Mouse (Mus musculus) NIH3T3 (cell line): ENCODE measurements at regions not wholly inside any gene's neighbourhood (a gene's known extent, or its start where the extent isn't known, plus 50 kb on each side); places are given as distances from the start of the nearest gene placed in this dataset.

Source experiments
- DNase-seq: peaks from one replicate; pipeline ENCODE4 v3.0.0-alpha.2; 2012; ENCODE audit warnings: low read depth

- peak; percentile 80 for DNase-seq
These were observed 464.2 kb upstream of the Marcks start for GRCm38 (mm10) chr10:37602936-37603335.

GRCm38 (mm10) chr10:37589889-37590288 is 451.2 kb upstream of the Marcks start:
- peak; percentile 28 for DNase-seq

DNA sequence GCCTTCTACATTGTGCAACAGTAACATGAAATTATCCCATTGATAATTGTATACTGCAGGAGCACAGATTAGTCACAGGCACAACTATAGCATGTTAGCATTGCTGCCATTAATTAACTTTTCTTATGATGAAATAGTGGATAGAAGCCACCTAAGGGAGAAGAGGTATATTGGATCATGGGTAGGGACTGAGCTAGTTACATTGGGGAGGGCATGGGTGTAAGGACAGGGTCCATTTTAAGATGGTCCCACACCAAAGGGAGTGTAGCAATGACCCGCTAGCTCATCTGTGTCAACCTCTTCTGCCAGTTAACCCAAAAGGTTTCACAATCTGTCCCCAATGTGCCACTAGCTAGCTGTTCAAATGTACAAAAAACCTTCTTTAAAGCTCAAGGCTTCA is 450.3 kb upstream of the Marcks start:
- DNase-seq, result no peak

GRCm38 (mm10) chr10:37571171-37571570 is 432.5 kb upstream of the Marcks start:
- DNase-seq, result peak; percentile 80

DNA sequence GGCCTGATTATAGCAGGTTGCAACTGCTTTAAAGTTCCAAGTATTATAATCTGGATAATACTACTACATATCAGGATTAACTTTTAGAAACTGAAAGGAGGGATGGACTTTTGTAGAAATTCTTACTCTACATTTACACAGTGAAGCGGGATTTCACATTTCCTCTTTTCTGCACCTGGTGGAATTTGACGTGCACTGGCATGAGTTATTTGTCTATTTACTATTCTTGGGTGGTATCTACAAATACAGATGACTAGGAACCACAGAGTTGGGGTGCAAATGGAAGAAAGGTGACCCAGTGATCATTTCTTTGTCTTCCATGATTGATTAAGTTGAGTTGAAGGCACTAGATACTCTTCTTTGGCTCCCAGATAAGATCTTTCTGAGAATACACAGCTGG is 423.0 kb upstream of the Marcks start:
- no peak for DNase-seq

DNA sequence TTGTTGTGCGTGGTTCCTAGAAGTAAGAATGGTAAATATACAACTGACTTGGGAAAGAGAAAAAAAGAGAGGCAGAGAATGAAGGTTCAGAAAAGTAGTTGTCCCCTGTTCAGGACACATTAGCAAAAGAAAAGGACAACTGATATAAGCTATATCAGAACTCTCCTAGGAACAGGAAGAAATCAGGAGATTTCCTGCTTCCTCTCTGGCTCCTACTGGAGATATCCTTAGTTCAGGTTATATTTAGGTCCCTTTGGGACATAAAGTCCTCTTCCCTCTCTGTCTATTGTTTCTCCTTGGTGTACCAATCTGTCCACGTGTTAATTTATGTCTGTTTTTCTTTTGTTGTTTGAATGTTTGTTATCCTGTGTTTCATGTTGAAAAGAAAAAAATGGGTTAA is 410.7 kb upstream of the Marcks start:
- no peak for DNase-seq

- peak; percentile 26 for DNase-seq
These were observed 402.0 kb upstream of the Marcks start for GRCm38 (mm10) chr10:37540703-37541102.

- peak; percentile 24 for DNase-seq
These were observed 367.4 kb upstream of the Marcks start for GRCm38 (mm10) chr10:37505966-37506615.

DNA sequence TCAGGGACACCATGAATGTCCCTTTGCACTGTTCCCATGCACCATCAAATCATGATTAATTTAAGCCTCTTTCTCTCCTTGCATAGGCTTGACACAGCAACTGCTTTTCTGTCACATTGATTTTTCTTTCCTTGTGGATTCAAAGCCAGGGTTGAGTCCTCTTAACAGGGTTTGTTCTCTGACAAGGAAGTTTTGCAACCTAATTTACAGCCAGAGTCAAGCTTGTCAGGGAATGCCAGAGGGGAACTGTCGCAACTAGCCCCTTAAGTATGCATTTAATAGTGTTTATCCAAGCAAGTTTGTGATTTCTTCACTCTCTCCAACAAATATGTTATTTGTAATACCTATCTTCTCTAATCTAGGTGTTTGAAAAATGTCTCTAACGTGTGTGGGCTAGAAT is 365.7 kb upstream of the Marcks start:
- DNase-seq, result peak; percentile 84

- DNase-seq, result no peak
These were observed 363.8 kb upstream of the Marcks start for GRCm38 (mm10) chr10:37502505-37502904.

GRCm38 (mm10) chr10:37501043-37501442 is 362.3 kb upstream of the Marcks start:
- no peak for DNase-seq

GRCm38 (mm10) chr10:37495467-37495866 is 356.7 kb upstream of the Marcks start:
- peak; percentile 82 for DNase-seq

DNA sequence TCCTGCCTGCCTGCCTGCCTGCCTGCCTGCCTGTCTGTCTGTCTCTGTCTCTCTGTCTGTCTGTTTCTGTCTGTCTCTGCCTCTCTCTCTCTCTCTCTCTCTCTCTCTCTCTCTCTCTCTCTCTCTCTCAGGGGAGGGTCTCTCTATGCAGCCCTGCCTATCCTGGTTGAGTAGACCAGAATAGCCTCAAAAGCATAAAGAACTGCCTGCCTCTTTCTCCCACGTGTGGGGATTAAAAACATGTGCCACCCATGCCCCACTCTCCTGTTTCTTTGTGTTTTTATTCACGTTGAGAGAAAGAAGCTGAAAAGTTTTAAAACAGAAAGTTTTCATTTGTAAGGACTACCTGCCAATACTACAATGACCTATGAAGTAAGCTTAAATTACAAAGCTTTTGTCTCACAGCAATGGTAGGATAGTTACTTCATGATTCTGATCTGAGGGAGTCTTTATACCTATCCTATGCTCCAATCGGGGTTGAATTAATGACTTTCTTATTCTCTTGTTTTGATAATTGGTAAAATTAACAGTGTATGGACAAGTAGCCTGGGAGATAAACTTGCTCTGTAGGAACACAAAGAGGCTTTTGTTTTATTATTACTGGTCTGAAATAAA is 355.9 kb upstream of the Marcks start:
- no peak for DNase-seq

DNA sequence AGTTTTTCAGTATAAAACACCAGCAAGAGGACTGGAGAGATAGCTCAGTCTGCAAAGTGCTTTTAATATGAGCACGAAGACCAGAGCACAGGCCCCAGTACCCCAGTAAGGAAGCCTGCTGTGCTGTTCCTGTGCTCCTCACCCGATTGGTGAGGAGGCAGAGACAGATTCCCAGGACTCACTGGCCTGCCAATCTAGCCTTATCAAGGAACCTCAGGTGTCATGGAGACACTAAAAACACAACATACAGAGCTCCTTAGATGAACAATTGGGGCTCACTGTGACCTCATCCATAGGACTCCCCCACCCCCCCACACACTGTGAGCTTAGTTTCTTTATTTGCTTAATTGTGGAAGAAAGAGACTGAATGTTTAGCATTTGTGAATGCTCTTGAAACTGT is 355.4 kb upstream of the Marcks start:
- DNase-seq, result no peak

DNA sequence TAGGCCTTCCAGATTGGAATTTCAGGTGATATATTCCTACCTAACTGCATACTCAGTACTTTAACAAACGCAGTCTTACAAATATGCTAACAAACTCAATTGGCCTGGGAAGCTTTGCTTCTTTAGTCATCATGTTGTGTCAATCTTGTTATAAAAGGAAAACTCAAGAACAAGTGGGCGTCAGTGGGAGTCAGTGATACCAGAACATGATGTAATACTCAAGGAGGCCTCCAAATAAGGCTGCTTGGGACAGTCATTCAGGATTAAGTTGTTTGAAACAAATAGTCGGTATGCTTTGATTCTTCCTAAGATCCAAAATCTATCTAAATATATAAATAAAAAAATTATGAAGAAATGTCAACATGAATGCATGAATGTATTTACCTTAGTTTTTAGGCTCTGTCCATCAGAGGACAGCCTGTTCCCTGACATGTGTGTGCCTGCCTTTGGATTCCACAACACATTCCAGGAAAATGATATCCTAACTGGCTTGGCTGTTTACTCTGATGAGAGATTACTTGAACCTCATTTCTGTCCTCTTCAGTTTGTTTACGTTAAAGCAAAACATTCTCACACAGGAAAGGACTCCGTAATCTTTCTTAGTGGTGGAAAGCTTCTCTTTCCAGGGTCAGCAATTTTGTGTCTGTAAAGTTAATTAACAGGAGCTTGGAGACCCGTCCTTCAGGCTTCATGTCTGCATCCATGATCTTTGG is 345.7 kb upstream of the Marcks start:
- peak; percentile 30 for DNase-seq

DNA sequence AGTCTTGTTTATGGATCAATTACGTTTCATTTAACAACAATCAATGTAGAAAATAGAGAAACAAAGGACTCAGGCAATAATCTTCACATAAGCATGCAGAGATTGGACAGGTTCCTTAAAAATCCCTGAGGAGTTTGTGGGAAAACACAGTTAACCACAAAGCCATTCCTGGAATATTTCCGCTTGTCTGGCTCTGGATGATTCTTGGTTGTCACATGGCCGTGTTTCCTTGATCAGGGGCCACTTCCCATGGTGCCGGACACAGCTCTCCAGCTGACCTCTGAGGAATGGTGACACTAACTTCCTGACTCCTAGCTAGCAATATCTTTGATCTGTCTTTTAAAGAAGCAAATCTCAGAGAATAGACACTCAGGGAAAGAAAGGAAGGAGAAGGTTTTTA is 344.8 kb upstream of the Marcks start:
- peak; percentile 78 for DNase-seq

DNA sequence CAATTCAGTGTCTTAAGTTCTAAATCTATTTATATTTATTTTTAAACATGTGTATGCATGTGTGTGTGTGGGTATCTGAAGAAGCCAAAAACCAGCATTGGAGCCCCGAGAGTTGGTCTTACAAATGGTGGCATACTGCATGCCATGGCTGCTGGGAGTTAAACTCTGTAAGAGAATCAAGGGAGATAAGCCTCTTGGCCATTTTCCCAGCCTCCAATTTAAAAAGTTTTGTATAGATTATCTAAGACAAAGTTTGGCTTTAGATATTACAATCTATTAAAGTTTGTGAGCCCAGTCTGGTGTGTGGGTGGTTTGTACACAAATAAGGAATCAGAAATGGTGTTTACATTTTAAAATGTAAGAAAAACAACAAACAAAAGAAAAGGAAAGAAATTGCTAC is 343.2 kb upstream of the Marcks start:
- DNase-seq, result peak; percentile 51

DNA sequence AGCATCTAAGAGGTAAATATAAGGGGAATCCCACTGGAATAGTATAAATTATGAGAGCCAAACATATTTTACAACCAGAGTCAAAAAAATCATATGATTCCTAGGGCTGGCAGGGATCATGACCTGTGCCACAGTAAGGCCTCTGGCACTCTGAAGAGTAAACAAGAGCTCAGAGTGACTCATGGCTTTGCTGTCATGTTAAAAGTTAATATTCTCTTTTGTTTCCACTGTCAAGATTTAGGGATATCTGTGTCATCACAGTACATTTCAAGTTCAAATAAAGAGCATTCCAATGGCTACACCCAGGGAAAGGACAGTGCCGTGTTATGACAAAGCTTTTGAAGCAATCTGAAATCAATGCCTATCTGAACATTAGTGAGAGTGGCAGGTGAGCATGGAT is 341.6 kb upstream of the Marcks start:
- DNase-seq, result no peak

GRCm38 (mm10) chr10:37478108-37478507 is 339.4 kb upstream of the Marcks start:
- no peak for DNase-seq

DNA sequence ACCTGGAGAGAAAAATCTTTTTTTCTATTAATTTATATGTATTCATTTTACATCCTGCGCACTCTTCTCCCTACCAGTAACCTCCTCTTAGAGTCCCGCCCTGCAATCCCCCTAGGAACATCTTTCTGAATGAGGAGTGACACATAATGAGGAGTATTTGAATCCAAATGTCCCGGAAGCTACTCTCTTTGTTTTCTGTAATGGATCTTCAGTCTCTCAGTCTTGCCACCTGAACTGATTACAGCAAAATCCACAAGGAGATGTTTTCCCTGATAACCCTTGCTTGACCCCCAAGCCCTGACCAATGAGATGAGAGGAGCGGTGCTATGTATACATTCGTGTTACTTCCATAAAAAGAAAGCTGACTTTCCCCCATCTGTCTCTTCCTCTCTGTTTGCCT is 334.4 kb upstream of the Marcks start:
- no peak for DNase-seq

DNA sequence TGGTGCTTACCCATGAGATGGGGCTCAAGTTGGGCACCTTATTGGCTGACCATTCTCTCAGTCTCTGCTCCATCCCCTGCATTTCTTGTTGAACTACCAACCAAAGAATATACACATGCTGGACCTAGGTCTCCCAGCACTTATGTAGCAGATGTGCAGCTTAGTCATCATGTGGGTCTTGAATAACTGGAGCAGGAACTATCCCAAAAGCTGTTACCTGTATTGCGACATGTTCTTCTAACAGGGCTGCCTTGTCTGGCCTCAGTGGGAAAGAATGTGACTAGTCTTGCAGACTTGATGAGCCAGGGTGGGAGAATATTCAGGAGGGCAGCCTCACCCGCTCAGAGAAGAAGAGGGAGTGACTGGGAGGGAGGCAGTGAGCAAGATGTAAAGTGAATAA is 318.7 kb upstream of the Marcks start:
- peak; percentile 39 for DNase-seq

DNA sequence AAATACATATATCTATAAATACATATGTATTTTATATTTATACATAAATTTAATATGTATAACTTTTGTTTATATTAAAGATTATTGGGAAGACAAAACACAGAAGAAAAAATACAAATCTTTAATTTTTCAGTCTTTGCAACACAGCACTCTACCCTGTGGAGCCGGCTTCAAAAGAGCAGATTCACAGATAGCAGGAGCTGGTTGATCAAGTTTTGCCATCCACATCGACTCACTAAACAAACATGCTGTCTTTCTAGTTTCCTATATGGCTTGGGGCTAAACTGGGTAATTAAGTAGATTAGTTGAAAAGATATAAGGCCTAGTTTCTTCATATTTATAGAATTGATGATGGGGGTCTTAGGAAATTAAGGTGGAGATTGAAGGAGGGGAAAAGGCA is 311.2 kb upstream of the Marcks start:
- no peak for DNase-seq
